Mouse (Mus musculus): Measurements from ENCODE around the gene Atg10.

The Atg10 gene

GRCm38 (mm10) chr13:91107308-91107946, 116.3 kb downstream of the Atg10 start:
- no peak for DNase-seq

GRCm38 (mm10) chr13:91102238-91102637, 121.5 kb downstream of the Atg10 start:
- DNase-seq = no peak

DNA sequence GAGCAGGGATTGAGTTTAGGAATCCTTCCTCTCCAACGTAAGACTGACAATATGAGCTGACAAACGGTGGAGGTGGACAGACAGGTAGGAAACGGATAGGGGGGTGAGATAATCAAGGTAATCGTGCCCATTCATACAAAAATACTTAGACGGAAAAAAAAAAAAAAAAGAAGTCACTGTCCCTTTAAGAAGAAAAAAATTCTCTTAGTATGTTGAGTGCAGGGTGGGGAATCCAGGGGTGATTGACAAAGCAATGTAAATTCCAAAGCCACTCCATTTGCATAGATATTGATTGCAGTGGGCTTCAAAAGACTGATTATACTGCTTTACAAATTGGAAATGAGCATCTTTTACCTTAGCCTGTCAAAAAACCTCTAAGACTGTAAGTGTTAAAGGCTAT, 123.4 kb downstream of the Atg10 start:
- DNase-seq = no peak

DNA sequence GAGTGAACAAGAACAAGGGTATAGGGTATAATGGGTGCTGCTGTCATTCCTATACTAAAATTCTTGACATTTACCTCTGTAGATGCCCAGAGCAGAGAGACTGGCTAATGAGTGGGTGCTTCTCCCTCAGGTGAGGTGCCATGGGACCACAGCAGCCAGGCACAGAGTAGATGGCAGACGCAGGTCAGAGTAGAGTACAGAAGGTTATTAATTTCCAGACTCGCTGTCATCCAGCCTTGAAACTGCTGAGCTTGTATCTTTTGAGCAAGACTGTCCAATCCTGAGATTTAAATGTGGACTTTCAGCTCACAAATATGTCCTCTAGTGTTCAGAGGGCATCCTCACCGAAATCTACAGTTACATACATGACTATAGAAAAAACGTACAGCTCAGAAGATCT, 128.9 kb downstream of the Atg10 start:
- no peak for DNase-seq

- DNase-seq = peak; percentile 20 to 38
These were observed 129.6 kb downstream of the Atg10 start for GRCm38 (mm10) chr13:91094196-91094595.

GRCm38 (mm10) chr13:91093610-91094009, 130.2 kb downstream of the Atg10 start:
- DNase-seq = no peak

DNA sequence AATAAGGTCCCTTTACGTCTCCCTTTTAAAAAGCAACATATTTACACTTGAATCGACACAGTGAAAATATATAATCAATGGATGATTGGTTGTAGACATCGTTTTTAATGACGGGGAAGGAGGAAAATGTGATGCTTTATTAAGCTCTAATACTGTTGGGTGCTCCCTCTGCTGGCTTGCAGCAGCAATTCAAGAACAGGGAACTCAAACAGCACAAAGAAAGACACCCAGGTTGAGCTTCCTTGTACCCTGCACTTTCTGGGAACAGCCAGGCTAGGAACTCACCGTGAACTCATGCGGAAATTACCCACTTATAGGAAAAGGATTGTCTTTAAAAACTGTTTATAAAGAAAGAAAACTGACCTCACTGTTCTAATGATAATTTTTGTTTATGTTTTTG, 130.6 kb downstream of the Atg10 start:
- no peak for DNase-seq

DNA sequence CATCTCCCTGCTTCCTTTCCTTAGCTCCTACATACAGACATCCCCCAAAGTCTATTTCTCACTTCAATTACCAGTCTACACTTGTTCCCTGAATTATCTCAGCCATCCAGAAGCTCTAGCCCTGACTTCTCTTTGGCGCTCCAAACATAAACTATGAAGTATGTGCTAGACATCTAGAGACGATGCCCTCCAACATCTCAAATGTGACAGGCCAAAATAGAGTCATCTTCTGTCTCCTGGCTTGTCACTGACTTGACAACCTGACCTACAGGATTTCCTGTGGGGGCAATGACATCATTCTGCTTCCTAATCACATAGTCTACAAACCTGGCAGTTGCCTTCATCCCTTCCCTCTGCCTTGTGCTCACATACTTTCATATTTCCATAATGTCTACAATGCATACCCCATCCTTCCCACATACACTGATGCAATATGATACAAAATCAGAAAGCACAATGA, 132.0 kb downstream of the Atg10 start:
- DNase-seq = no peak

- no peak for DNase-seq
These were observed 132.7 kb downstream of the Atg10 start for GRCm38 (mm10) chr13:91090861-91091730.

DNA sequence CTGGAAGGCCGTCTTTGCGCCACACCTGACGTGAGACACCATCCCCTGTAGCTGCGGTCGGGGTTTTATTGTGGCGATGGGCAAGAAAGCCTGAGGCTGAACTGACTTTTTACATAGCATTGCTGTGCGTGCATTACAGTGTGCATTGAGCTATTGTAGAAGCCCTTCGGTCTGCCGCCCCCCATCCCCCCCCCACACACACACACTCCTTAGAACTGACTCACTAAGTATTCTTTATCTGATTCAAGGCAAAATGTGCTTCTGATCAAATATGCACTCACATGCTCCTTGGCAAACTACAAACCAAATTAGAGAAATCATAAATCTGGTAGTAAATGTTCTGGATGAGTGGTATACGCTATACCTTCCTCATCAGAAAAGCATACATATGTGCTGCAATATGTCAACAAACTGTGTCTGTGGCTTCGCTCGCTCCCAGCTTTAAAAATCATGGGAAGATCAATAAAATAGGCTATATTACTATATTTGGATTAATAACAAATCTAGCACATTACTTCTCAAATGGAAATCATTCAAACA, 137.3 kb downstream of the Atg10 start:
- DNase-seq = no peak

- DNase-seq = no peak
These were observed 151.4 kb downstream of the Atg10 start for GRCm38 (mm10) chr13:91072351-91072750.

DNA sequence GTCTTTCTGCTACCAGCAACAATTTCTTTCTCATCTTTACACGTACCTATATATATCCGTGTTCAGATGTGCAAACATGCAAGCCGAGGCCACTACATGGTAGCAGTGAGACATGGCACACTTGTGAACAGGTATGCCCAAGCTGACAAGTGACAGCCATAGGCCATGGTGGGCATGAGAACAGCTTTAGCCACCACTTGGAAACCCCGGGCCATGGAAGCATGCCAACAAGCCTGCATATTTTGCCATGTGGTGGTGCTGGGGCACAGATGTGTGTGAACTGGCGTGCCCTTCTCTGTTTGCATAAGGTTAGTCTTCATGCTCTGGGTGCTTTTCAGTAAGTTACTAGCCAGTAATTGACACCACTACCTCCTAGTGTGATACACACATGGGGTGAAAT, 162.9 kb downstream of the Atg10 start:
- no peak for DNase-seq

- no peak for DNase-seq
These were observed 175.6 kb downstream of the Atg10 start for GRCm38 (mm10) chr13:91048171-91048570.

DNA sequence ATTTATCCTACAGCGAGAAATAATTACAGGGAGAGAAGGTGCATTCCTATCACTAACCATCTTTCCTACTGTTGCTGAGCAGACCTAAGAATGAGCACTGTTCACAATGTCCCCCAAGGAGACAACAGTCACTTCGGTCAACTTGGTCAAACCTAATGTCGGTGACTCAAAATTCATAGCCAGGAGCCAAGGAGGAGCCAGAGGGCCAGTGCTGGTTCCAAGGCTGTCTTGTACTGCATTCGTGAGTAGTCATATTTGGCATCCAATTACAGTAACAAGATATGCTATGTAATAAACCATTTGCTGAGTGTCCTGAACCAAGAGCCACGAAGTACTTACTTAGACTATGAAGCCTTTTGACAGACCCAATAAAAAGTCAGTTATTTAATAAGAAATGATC, 176.9 kb downstream of the Atg10 start:
- DNase-seq = no peak

DNA sequence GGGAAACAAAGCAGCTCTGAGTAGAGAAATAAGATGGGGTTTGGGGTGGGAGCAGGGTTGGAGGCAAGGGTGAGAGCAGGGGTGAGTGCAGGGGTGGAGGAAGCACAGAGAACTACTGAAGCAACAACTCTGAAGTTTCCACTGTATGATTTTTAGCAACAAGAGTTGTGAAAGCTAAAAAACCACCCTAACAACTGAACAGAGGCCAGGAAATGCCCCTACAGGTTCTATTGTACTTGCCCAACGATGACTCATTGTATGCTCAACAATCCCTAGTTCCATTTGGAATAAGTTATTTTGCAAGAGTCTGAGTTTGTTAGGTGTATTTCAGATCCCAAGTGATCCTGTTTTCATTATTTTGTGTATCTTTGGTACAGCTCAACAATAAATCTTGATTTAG, 182.5 kb downstream of the Atg10 start:
- DNase-seq = no peak

GRCm38 (mm10) chr13:91040421-91040820, 183.3 kb downstream of the Atg10 start:
- no peak for DNase-seq

DNA sequence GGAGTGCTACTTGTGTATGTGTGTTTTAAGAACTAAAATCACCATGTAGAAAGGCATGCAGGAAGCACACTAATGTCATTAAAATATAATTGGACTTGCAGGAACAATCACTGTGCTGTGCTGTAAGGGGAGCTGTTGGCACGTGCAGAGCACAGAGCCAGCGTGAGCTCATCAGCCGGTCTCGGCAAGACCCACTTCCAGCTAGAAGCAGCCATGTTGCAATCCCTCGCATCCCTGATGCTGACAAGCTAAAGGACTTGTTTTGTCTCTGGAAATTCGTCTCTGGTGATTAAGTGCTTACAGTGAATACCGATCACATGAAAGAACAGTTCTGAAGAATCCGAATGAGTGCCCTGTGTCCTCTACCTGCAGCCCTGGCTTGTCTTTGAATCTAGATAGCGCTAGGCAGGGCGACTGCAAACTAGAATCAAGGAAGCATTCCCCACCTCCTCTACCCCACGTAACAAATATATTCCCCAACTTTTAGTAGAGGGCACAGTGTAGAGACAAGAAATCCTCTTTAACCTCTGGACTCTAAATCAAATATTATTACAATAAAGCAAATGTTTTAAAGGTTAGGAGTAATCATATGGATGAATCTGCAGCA, 184.5 kb downstream of the Atg10 start:
- no peak for DNase-seq

- DNase-seq = no peak
These were observed 185.1 kb downstream of the Atg10 start for GRCm38 (mm10) chr13:91038636-91039035.

DNA sequence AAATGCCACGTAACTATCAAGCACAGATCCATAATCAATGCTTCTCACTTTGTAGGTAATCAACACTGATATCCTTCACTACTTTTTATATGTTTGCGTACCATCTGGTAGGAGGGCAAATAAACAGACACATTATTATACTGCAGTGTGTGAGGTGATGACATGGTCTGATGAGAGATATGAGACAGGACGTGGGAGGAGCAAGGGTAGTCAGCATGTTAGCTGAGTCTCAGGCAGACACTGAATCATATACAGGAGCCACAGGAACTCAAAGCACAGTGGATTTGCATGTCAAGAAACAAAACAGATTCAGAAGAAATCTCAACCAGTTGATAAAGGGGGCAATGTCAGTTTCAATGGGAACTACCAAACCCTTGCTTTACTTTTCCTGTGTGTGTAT, 185.7 kb downstream of the Atg10 start:
- no peak for DNase-seq

DNA sequence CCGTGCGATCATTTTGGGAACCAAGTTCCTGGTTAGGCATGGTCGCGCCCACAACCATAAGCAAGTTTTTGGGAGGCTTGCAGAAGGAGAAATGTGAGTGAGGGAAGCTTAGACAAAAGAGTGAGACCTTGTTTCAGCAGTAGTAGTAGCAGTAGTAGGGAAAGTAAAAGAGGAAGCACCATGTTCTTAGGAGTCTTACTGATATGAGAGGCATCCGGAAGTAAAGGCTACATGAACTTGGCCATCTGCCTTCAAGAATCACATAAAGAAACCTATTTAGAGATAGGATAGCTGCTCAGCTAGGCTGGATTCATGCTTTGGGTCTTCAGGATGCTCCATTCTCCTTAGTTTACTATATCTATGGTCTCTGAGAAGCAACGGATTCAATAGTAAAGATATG, 186.4 kb downstream of the Atg10 start:
- no peak for DNase-seq

- no peak for DNase-seq
These were observed 191.9 kb downstream of the Atg10 start for GRCm38 (mm10) chr13:91031836-91032235.

- DNase-seq = no peak
These were observed 200.3 kb downstream of the Atg10 start for GRCm38 (mm10) chr13:91023447-91023846.

- DNase-seq = no peak
These were observed 211.9 kb downstream of the Atg10 start for GRCm38 (mm10) chr13:91011851-91012250.

Measured in thymus, adult 18-20 months (tissue).